Mouse (Mus musculus) MEL (cell line): Measurements from ENCODE around the gene Qrich1. TPM values are rescaled to one million over a fixed set of nuclear protein-coding genes. Genes with fewer than 3 reads are reported as not detected.

Source experiments
- DNase-seq: peaks from one replicate; pipeline ENCODE4 v3.0.0; 2011; ENCODE audit warnings: low read depth, low spot score
- H3K27ac ChIP-seq: 2 replicates; pipeline ENCODE4 v1.5.1; 2012; ENCODE audit warnings: low read depth, mild to moderate bottlenecking, control low read depth, low read length, moderate library complexity; ENCODE audit not compliant: control insufficient read depth
- H3K27me3 ChIP-seq, 2 experiments: fragments of 150-350 bp in 1 of 2; sonication (generic) in 1 of 2; 2 replicates each; pipeline ENCODE4 v1.6.1; 2012; ENCODE audit warnings: low read length in 2 of 2, mild to moderate bottlenecking in 2 of 2, improper control_type of control experiment in 1 of 2, moderate library complexity in 1 of 2; ENCODE audit not compliant: insufficient read depth in 2 of 2, control insufficient read depth in 1 of 2
- H3K36me3 ChIP-seq, 2 experiments: 2 replicates each; pipeline ENCODE4 v1.6.1; 2012 to 2014; ENCODE audit warnings: low read length in 2 of 2, improper control_type of control experiment in 1 of 2, inconsistent platforms in 1 of 2, mild to moderate bottlenecking in 1 of 2; ENCODE audit not compliant: insufficient read depth in 2 of 2, control insufficient read depth in 1 of 2
- H3K4me1 ChIP-seq, 2 experiments: fragments of 150-350 bp in 1 of 2; sonication (generic) in 1 of 2; 2 replicates each; pipeline ENCODE4 v1.6.1; 2012; ENCODE audit warnings: low read length in 2 of 2, improper control_type of control experiment in 1 of 2, mild to moderate bottlenecking in 1 of 2; ENCODE audit not compliant: insufficient read depth in 2 of 2, control insufficient read depth in 1 of 2
- H3K4me3 ChIP-seq, 2 experiments: fragments of 150-350 bp in 1 of 2; sonication (generic) in 1 of 2; 2 replicates each; pipeline ENCODE4 v1.5.1; 2012; ENCODE audit warnings: low read depth in 2 of 2, low read length in 2 of 2, mild to moderate bottlenecking in 2 of 2, moderate library complexity in 2 of 2, control low read depth in 1 of 2, improper control_type of control experiment in 1 of 2; ENCODE audit not compliant: control insufficient read depth in 1 of 2, insufficient read depth in 1 of 2
- H3K79me2 ChIP-seq: 2 replicates; pipeline ENCODE4 v1.6.1; 2012; ENCODE audit warnings: mild to moderate bottlenecking, low read length, moderate library complexity; ENCODE audit not compliant: control insufficient read depth, poor library complexity, insufficient read depth
- H3K9ac ChIP-seq: 2 replicates; pipeline ENCODE4 v1.6.1; 2012; ENCODE audit warnings: low read depth, mild to moderate bottlenecking, control low read depth, low read length, moderate library complexity; ENCODE audit not compliant: control insufficient read depth, poor library complexity, severe bottlenecking
- H3K9me3 ChIP-seq: fragments of 150-350 bp; sonication (generic); replicated peaks from 2 replicates; pipeline ENCODE4 v1.6.1; 2012; ENCODE audit warnings: mild to moderate bottlenecking, low read length, improper control_type of control experiment, moderate library complexity; ENCODE audit not compliant: insufficient read depth
- CHD1 ChIP-seq: IDR thresholded peaks from 2 replicates; pipeline ENCODE4 v1.6.1; 2012; ENCODE audit warnings: low read depth, mild to moderate bottlenecking, inconsistent platforms, low read length, improper control_type of control experiment
- E2F4 ChIP-seq: IDR thresholded peaks from 2 replicates; pipeline ENCODE4 v1.6.1; 2011; ENCODE audit warnings: low read depth, low read length, improper control_type of control experiment, borderline replicate concordance
- EP300 ChIP-seq, 2 experiments: IDR thresholded peaks; 2 replicates each; pipeline ENCODE4 v1.6.1; 2011; ENCODE audit warnings: improper control_type of control experiment in 2 of 2, low read length in 2 of 2, low read depth in 1 of 2, mild to moderate bottlenecking in 1 of 2
- ETS1 ChIP-seq: IDR thresholded peaks from 2 replicates; pipeline ENCODE4 v1.6.1; 2012; ENCODE audit warnings: low read depth, mild to moderate bottlenecking, inconsistent platforms, low read length, improper control_type of control experiment, moderate library complexity
- GABPA ChIP-seq: IDR thresholded peaks from 2 replicates; pipeline ENCODE4 v1.6.1; 2012; ENCODE audit warnings: low read depth, mild to moderate bottlenecking, inconsistent platforms, low read length, improper control_type of control experiment, moderate library complexity
- GATA1 ChIP-seq: IDR thresholded peaks from 2 replicates; pipeline ENCODE4 v1.6.1; 2011; ENCODE audit warnings: low read depth, low read length, improper control_type of control experiment
- JUND ChIP-seq: IDR thresholded peaks from 2 replicates; pipeline ENCODE4 v1.6.1; 2011; ENCODE audit warnings: low read depth, mild to moderate bottlenecking, improper control_type of control experiment, low read length
- MAFK ChIP-seq: IDR thresholded peaks from 2 replicates; pipeline ENCODE4 v1.6.1; 2011; ENCODE audit warnings: low read depth, mild to moderate bottlenecking, low read length, improper control_type of control experiment, borderline replicate concordance
- MAX ChIP-seq: IDR thresholded peaks from 2 replicates; pipeline ENCODE4 v1.6.1; 2011; ENCODE audit warnings: low read length, improper control_type of control experiment
- MAZ ChIP-seq: IDR thresholded peaks from 2 replicates; pipeline ENCODE4 v1.6.1; 2012; ENCODE audit warnings: low read depth, mild to moderate bottlenecking, inconsistent platforms, low read length, improper control_type of control experiment
- MEF2A ChIP-seq: IDR thresholded peaks from 2 replicates; pipeline ENCODE4 v1.6.1; 2014; ENCODE audit warnings: low read depth, mild to moderate bottlenecking, inconsistent platforms, low read length, improper control_type of control experiment; ENCODE audit not compliant: poor library complexity, insufficient replicate concordance, severe bottlenecking; ENCODE audit errors: extremely low read depth
- MXI1 ChIP-seq: IDR thresholded peaks from 2 replicates; pipeline ENCODE4 v1.6.1; 2011; ENCODE audit warnings: mild to moderate bottlenecking, low read depth, low read length, improper control_type of control experiment
- MYB ChIP-seq: IDR thresholded peaks from 2 replicates; pipeline ENCODE4 v1.6.1; 2011; ENCODE audit warnings: mild to moderate bottlenecking, low read depth, low read length, improper control_type of control experiment
- MYC ChIP-seq: IDR thresholded peaks from 2 replicates; pipeline ENCODE4 v1.6.1; 2011; ENCODE audit warnings: low read depth, mild to moderate bottlenecking, low read length, improper control_type of control experiment, moderate library complexity
- NRF1 ChIP-seq: IDR thresholded peaks from 2 replicates; pipeline ENCODE4 v1.6.1; 2014; ENCODE audit warnings: low read depth, mild to moderate bottlenecking, inconsistent platforms, low read length, improper control_type of control experiment, moderate library complexity; ENCODE audit not compliant: poor library complexity, insufficient read depth, severe bottlenecking
- POLR2A ChIP-seq, 2 experiments: IDR thresholded peaks; 2 replicates each; pipeline ENCODE4 v1.6.1; 2011 to 2012; ENCODE audit warnings: low read length in 2 of 2, mild to moderate bottlenecking in 2 of 2, control low read depth in 1 of 2, improper control_type of control experiment in 1 of 2, low read depth in 1 of 2, moderate library complexity in 1 of 2; ENCODE audit not compliant: control insufficient read depth in 1 of 2, insufficient read depth in 1 of 2, poor library complexity in 1 of 2
- POLR2AphosphoS2 ChIP-seq: IDR thresholded peaks from 2 replicates; pipeline ENCODE4 v1.6.1; 2011; ENCODE audit warnings: low read length, improper control_type of control experiment
- RAD21 ChIP-seq: IDR thresholded peaks from 2 replicates; pipeline ENCODE4 v1.6.1; 2011; ENCODE audit warnings: mild to moderate bottlenecking, low read depth, low read length, improper control_type of control experiment
- RCOR1 ChIP-seq: IDR thresholded peaks from 2 replicates; pipeline ENCODE4 v1.6.1; 2012; ENCODE audit warnings: low read depth, mild to moderate bottlenecking, inconsistent platforms, low read length, improper control_type of control experiment
- SIN3A ChIP-seq: IDR thresholded peaks from 2 replicates; pipeline ENCODE4 v1.6.1; 2012; ENCODE audit warnings: low read length, improper control_type of control experiment, inconsistent platforms
- SMC3 ChIP-seq: IDR thresholded peaks from 2 replicates; pipeline ENCODE4 v1.6.1; 2011; ENCODE audit warnings: low read depth, low read length, improper control_type of control experiment
- TAL1 ChIP-seq: IDR thresholded peaks from 2 replicates; pipeline ENCODE4 v1.6.1; 2012; ENCODE audit warnings: mild to moderate bottlenecking, inconsistent platforms, low read length, moderate library complexity, mixed read lengths
- TBP ChIP-seq: IDR thresholded peaks from 2 replicates; pipeline ENCODE4 v1.8.0; 2011; ENCODE audit warnings: low read depth, low read length, improper control_type of control experiment
- UBTF ChIP-seq: IDR thresholded peaks from 2 replicates; pipeline ENCODE4 v1.6.1; 2012; ENCODE audit warnings: low read depth, mild to moderate bottlenecking, inconsistent platforms, low read length, improper control_type of control experiment, moderate library complexity, borderline replicate concordance; ENCODE audit not compliant: insufficient read depth
- ZC3H11A ChIP-seq: IDR thresholded peaks from 2 replicates; pipeline ENCODE4 v1.6.1; 2012; ENCODE audit warnings: low read depth, mild to moderate bottlenecking, inconsistent platforms, low read length, improper control_type of control experiment
- ZMIZ1 ChIP-seq: IDR thresholded peaks from 2 replicates; pipeline ENCODE4 v1.6.1; 2012; ENCODE audit warnings: low read depth, mild to moderate bottlenecking, inconsistent platforms, low read length, improper control_type of control experiment, moderate library complexity
- ZNF384 ChIP-seq: IDR thresholded peaks from 2 replicates; pipeline ENCODE4 v1.6.1; 2012; ENCODE audit warnings: low read depth, mild to moderate bottlenecking, inconsistent platforms, low read length, improper control_type of control experiment
- polyA plus RNA-seq, 2 experiments: library from polyadenylated mRNA; stranded (reverse) in 1 of 2; unstranded in 1 of 2; fragments of >175 nt in 1 of 2; fragments of >200 nt in 1 of 2; gene quantifications; 2 replicates each; pipeline versions ENCODE4 v1.2.1 to v1.2.4; 2012; ENCODE audit warnings: low replicate concordance in 2 of 2, low read depth in 1 of 2; ENCODE audit not compliant: insufficient read length in 2 of 2, insufficient read depth in 1 of 2, missing spikeins in 1 of 2
- total RNA-seq: library from RNA; depleted of rRNA; stranded (reverse); fragments of 300-350 nt; gene quantifications from 2 replicates; pipeline ENCODE4 v1.2.3, GENCODE M21; 2012

Qrich1 gene
- total and polyA plus RNA-seq, 3 experiments = 84.5 to 161 (median 126) TPM

DNA sequence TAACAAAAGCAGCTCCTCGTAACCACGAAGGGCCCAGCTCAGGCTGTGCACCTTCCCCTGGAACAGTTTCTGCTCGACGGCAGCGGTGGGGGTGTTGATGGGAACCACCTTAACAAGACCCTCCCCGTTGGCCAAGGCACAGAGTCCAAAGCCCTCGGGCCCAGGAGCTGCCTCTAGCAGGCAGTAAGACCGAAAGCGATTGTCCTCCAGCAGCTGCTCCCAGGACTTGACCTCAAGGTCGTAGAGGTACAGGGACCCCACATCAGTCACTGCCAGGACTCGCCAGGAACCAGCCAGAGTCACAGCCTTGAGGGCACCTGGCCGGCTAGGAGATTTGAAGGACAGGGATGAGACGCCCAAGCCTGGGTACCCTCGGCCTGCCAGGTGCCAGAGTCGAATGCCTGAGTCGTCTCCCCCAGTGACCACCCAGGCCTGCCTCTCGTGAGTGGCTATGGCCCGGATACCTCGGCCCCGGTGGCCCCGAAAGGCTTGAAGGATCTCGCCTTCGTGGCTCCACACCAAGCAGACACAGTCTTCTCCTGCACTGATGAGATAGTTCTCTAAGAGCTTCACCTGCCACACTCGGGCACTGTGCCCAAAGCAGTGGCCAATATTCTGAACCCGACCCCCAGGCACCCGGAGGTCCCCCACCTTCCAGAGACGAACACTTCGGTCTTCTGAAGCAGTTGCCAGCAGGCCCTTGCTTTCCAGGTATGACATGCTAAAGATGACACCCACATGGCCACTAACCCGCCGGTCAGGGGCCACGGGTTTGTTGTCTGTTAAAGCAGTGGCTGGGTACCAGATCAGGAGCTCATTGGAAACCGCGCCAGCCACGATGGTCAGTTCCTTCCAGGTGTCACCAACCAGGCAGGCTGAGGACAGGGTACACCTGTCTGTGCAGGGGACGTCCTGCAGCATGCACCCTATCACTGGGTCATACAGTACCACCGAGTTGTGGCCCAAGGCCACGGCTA, 59.0 kb downstream of the Qrich1 start:
- Histone ChIP-seq H3K4me1 (peaks cover 0 to 13% of the 10 kb centered on the region in 2 experiments; a peak in 3 of 4 replicates), H3K36me3 (no peaks in the 10 kb centered on the region; a peak in 2 of 4 replicates), H3K9ac (no peak overlapping the region), H3K27ac (no peak overlapping the region), H3K27me3 (no peaks in the 10 kb centered on the region), H3K79me2 (peaks cover 10% of the 10 kb centered on the region), H3K4me3 (no peak overlapping the region)
- DNase-seq = no peak
- TF ChIP-seq RAD21 (no peak), MYC (no peak), POLR2A (IDR thresholded peaks at IDR 0.05; ENCODE audit: control insufficient read depth in 1 of 2, insufficient read depth in 1 of 2, low read depth in 1 of 2, low read length in 2 of 2, poor library complexity in 1 of 2) (no peak), ZMIZ1 (no peak), MEF2A (no peak), CHD1 (no peak), POLR2AphosphoS2 (no peak), MYB (no peak), TBP (no peak), MXI1 (no peak), RCOR1 (no peak), ETS1 (no peak), MAZ (no peak), NRF1 (no peak), E2F4 (no peak), GABPA (no peak), EP300 (IDR thresholded peaks at IDR 0.05; ENCODE audit: low read depth in 1 of 2, low read length in 2 of 2) (no peak), SMC3 (no peak), SIN3A (no peak), MAX (no peak)
- TF ChIP-seq, all 39 proteins: peak for 0
- no peaks in the 10 kb centered on the region for H3K9me3 ChIP-seq

DNA sequence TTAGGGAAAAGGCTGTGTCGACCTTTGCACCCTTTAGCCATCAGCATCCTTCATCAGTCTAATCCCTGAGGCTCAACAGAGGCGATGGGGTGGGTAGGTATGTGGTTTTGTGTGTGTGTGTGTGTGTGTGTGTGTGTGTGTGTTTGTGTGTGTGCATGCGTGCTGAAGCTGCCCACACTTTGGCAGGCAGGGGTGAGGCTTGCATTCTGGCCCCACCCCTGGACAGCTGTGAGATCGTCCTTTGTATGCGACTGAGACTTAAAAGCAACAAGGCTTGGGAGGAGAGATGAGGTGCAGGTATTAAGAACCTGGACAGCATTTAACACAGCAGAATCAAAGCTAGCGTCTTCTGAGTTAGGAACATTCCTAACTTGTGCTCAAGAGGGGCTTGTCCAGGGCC, 60.4 kb downstream of the Qrich1 start:
- no peak overlapping the region for H3K9ac ChIP-seq
- H3K4me3 ChIP-seq = no peak overlapping the region
- no peaks in the 10 kb centered on the region; a peak in 1 of 4 replicates for H3K36me3 ChIP-seq
- no peaks in the 10 kb centered on the region for H3K27me3 ChIP-seq
- H3K79me2 ChIP-seq = peaks cover 6% of the 10 kb centered on the region
- TF ChIP-seq MAX (no peak), GATA1 (no peak), GABPA (no peak), RCOR1 (no peak), MXI1 (no peak), JUND (no peak), UBTF (no peak), CHD1 (no peak), MYB (no peak), ETS1 (no peak), MAFK (no peak), ZC3H11A (no peak), E2F4 (no peak), TAL1 (no peak), TBP (no peak), ZMIZ1 (no peak), MEF2A (no peak), ZNF384 (no peak), SIN3A (no peak)
- DNase-seq = no peak
- no peaks in the 10 kb centered on the region for H3K9me3 ChIP-seq
- no peak overlapping the region for H3K27ac ChIP-seq
- H3K4me1 ChIP-seq = peaks cover 0 to 9% of the 10 kb centered on the region in 2 experiments; a peak in 2 of 4 replicates
